Mouse (Mus musculus) embryo, embryonic 11 days (tissue): ENCODE results near the gene Gm8909.
A peak's percentile ranks its signal among the peaks of the same experiment; 100 is the strongest.
"Not testable (repeated sequence)": the region's sequence is repeated elsewhere in the genome, so short reads cannot be mapped to it uniquely, and the experiment has no call there.

ENCODE experiments used
- DNase-seq: peaks from one replicate; pipeline ENCODE4 v3.0.0-alpha.2; 2015

The Gm8909 gene

GRCm38 (mm10) chr17:36168039-36168652 is at the start of gene Gm8909:
Gm8909 (minus strand) TSS chr17:36168537.
- DNase-seq, result no peak

GRCm38 (mm10) chr17:36215586-36215985 is 47.2 kb upstream of the Gm8909 start:
- no peak for DNase-seq

- peak; percentile 5 for DNase-seq
Observed at GRCm38 (mm10) chr17:36206846-36207245, 38.5 kb upstream of the Gm8909 start.

GRCm38 (mm10) chr17:36205862-36206261 is 37.5 kb upstream of the Gm8909 start:
- peak; percentile 42 for DNase-seq

GRCm38 (mm10) chr17:36205456-36205855 is 37.1 kb upstream of the Gm8909 start:
- peak; percentile 20 for DNase-seq

- DNase-seq, result no peak
Observed at GRCm38 (mm10) chr17:36201851-36202250, 33.5 kb upstream of the Gm8909 start.

GRCm38 (mm10) chr17:36198317-36198716 is 30.0 kb upstream of the Gm8909 start:
- peak; percentile 56 for DNase-seq

- no peak for DNase-seq
Observed at GRCm38 (mm10) chr17:36194471-36194870, 26.1 kb upstream of the Gm8909 start.

- peak; percentile 94 for DNase-seq
Observed at GRCm38 (mm10) chr17:36193546-36194141, 25.3 kb upstream of the Gm8909 start.

GRCm38 (mm10) chr17:36192371-36192770 is 24.0 kb upstream of the Gm8909 start:
- no peak for DNase-seq

GRCm38 (mm10) chr17:36190169-36190507 is 21.8 kb upstream of the Gm8909 start, which contains the start of gene H2-T3:
H2-T3 (minus strand) TSS chr17:36190287.
- no peak for DNase-seq

- DNase-seq, result no peak
Observed at GRCm38 (mm10) chr17:36189491-36190168, 21.3 kb upstream of the Gm8909 start.

- no peak for DNase-seq
Observed at GRCm38 (mm10) chr17:36187540-36187939, 19.2 kb upstream of the Gm8909 start.

- no peak for DNase-seq
Observed at GRCm38 (mm10) chr17:36182212-36182611, 13.9 kb upstream of the Gm8909 start.

- DNase-seq, result not testable (repeated sequence)
Observed at GRCm38 (mm10) chr17:36179446-36179845, 11.1 kb upstream of the Gm8909 start.

- peak; percentile 62 for DNase-seq
Observed at GRCm38 (mm10) chr17:36178938-36179337, 10.6 kb upstream of the Gm8909 start.

GRCm38 (mm10) chr17:36176132-36176531 is 7.8 kb upstream of the Gm8909 start:
- not testable (repeated sequence) for DNase-seq

- DNase-seq, result no peak
Observed at GRCm38 (mm10) chr17:36170287-36170814, 2.0 kb upstream of the Gm8909 start.

- DNase-seq, result no peak
Observed at GRCm38 (mm10) chr17:36169753-36170152, 1.4 kb upstream of the Gm8909 start.

- DNase-seq, result not testable (repeated sequence)
Observed at GRCm38 (mm10) chr17:36169094-36169493, 757 bp upstream of the Gm8909 start.

GRCm38 (mm10) chr17:36167306-36168038 is 865 bp downstream of the Gm8909 start:
- peak; percentile 12 for DNase-seq

GRCm38 (mm10) chr17:36166901-36167300 is 1.4 kb downstream of the Gm8909 start:
- not testable (repeated sequence) for DNase-seq
